Mouse (Mus musculus) lung, embryonic 14.5 days (tissue): Measurements from ENCODE around the gene Slco3a1. TPM values are rescaled to one million over a fixed set of nuclear protein-coding genes. Genes with fewer than 3 reads are reported as not detected.
A peak's percentile ranks its signal among the peaks of the same experiment; 100 is the strongest.

Source experiments
- ATAC-seq: fragments of 200-750 bp; cut with Nextera tagmentation; 2 replicates; pipeline ENCODE4 v1.8.0; 2017; ENCODE audit warnings: mild to moderate bottlenecking, moderate TSS enrichment, moderate library complexity; ENCODE audit not compliant: insufficient read depth
- DNase-seq: peaks from one replicate; pipeline ENCODE4 v3.0.0-alpha.2; 2015
- H3K27ac ChIP-seq: fragments of 300-500 bp; sonication (generic); 2 replicates; pipeline ENCODE4 v1.5.1; 2014; ENCODE audit warnings: low read depth, mild to moderate bottlenecking, moderate library complexity
- H3K27me3 ChIP-seq: fragments of 300-500 bp; sonication (generic); 2 replicates; pipeline ENCODE4 v1.6.1; 2014; ENCODE audit warnings: low read length, control low read depth; ENCODE audit not compliant: insufficient read depth
- H3K36me3 ChIP-seq: fragments of 300-500 bp; sonication (generic); 2 replicates; pipeline ENCODE4 v1.6.1; 2014; ENCODE audit warnings: control low read depth; ENCODE audit not compliant: insufficient read depth
- H3K4me1 ChIP-seq: fragments of 300-500 bp; sonication (generic); 2 replicates; pipeline ENCODE4 v1.6.1; 2014; ENCODE audit warnings: antibody characterized with exemption, control low read depth; ENCODE audit not compliant: insufficient read depth
- H3K4me2 ChIP-seq: fragments of 300-500 bp; sonication (generic); 2 replicates; pipeline ENCODE4 v1.6.1; 2014; ENCODE audit warnings: mild to moderate bottlenecking
- H3K4me3 ChIP-seq: fragments of 300-500 bp; sonication (generic); 2 replicates; pipeline ENCODE4 v1.5.1; 2014; ENCODE audit warnings: low read depth, low read length
- H3K9ac ChIP-seq: fragments of 300-500 bp; sonication (generic); 2 replicates; pipeline ENCODE4 v1.6.1; 2014
- H3K9me3 ChIP-seq: fragments of 300-500 bp; sonication (generic); 2 replicates; pipeline ENCODE4 v1.6.1; 2016; ENCODE audit warnings: low read depth, low read length, control low read depth
- CTCF ChIP-seq: IDR thresholded peaks from 2 replicates; pipeline ENCODE4 v1.5.1; 2016; ENCODE audit warnings: antibody characterized with exemption, low read depth
- WGBS: fragments of 180-500 bp; shearing (Covaris S2); extraction: QIAGEN DNeasy Blood & Tissue Kit; methylation state at CpG from one replicate; pipeline ENCODE4 v1.1.7; 2014; 5-methylcytosine and 5-hydroxymethylcytosine counted together
- polyA plus RNA-seq: library from polyadenylated mRNA; unstranded; fragments of >200 nt; fragmentation: Nextera tagmentation; extraction: Ambion mirVana; gene quantifications from 2 replicates; pipeline ENCODE4 v1.2.1, GENCODE M21; 2014

The Slco3a1 gene
- polyA plus RNA-seq, 1 experiment from 2014 or later: 4.2 TPM

- DNase-seq (peak; percentile 76), ATAC-seq (peak; percentile 76; the same call in 1 of the 2 replicates)
- 39% methylated on average over 5 of the region's 5 CpGs for WGBS
Observed at GRCm38 (mm10) chr7:74323683-74324082, 230.9 kb downstream of the Slco3a1 start.

GRCm38 (mm10) chr7:74323194-74323593 is 231.4 kb downstream of the Slco3a1 start:
- Histone ChIP-seq H3K4me2 (no peak overlapping the region), H3K27me3 (no peaks in the 10 kb centered on the region), H3K27ac (no peak overlapping the region), H3K9ac (no peak overlapping the region), H3K9me3 (no peaks in the 10 kb centered on the region), H3K36me3 (no peaks in the 10 kb centered on the region), H3K4me3 (no peak overlapping the region), H3K4me1 (0 out of 2 replicates have a peak, but pooled peaks cover 4% of the 10 kb centered on the region)
- DNase-seq (no peak), ATAC-seq (no peak)
- no peak for TF ChIP-seq CTCF

More at GRCm38 (mm10) chr7:74323683-74324082, 230.9 kb downstream of the Slco3a1 start:
- H3K9ac ChIP-seq: no peak overlapping the region
- H3K36me3 ChIP-seq: no peaks in the 10 kb centered on the region
- no peaks in the 10 kb centered on the region for H3K9me3 ChIP-seq
- H3K4me2 ChIP-seq: no peak overlapping the region
- TF ChIP-seq CTCF: no peak
- no peak overlapping the region for H3K27ac ChIP-seq
- no peak overlapping the region for H3K4me3 ChIP-seq
- no peaks in the 10 kb centered on the region for H3K27me3 ChIP-seq
- H3K4me1 ChIP-seq: 0 out of 2 replicates have a peak, but pooled peaks cover 4% of the 10 kb centered on the region

DNA sequence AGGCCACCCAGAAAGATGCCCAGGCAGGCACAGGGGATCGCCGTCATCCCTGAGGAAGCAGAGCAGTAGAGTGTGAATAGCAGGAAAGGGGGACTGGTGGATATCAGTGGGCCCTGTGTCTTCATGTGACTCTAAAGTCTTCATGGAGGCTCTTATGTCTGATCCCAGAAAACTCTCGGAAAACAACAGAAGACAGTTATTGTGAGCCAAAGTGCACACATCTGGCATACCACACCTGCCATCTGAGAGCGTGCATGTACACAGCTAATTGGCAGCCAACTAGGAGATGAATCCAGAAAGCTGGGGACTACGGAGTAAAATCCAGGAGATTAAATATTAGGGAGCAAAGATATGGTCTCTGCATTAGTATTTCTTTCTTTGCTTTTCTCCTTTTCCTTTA is 233.9 kb downstream of the Slco3a1 start:
- no peaks in the 10 kb centered on the region for H3K9me3 ChIP-seq
- H3K27ac ChIP-seq: no peak overlapping the region
- ATAC-seq: no peak
- H3K4me1 ChIP-seq: 0 out of 2 replicates have a peak, but pooled peaks cover 4% of the 10 kb centered on the region
- no peak overlapping the region for H3K4me2 ChIP-seq
- no peaks in the 10 kb centered on the region for H3K27me3 ChIP-seq
- no peak for TF ChIP-seq CTCF
- no peak overlapping the region for H3K4me3 ChIP-seq
- 88% methylated on average over 5 of the region's 5 CpGs for WGBS
- no peak overlapping the region for H3K9ac ChIP-seq
- no peaks in the 10 kb centered on the region for H3K36me3 ChIP-seq
- no peak for DNase-seq

DNA sequence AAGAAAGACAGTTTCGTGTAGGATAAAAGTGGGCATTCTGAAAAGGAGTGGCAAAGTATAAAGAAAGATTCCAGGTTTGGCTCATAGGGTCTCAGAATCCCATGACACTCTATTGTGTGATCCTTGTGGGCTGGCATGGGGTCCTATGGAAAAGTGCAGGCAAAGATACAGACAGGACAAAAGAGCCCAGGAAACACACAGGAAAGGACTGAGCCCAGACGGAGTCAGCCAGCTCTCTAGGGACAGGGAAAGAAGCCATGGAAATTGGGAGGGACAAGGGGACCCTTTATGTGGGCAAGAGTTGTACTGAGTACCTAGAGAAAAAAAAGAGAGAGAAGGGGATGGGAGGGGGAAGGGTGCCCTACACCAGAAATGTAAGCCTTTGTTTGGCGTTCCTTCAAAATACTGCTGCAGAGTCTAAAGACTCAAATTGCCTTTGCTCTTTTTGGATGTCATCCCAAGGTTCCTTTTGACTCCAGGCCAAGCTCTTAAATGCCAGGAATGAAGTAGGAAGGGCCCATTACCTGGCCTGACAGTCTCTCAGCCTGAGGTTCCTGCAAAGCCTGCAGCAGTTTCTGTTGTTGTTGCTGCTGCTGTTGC is 238.6 kb downstream of the Slco3a1 start:
- ATAC-seq: no peak
- no peak overlapping the region for H3K27ac ChIP-seq

DNA sequence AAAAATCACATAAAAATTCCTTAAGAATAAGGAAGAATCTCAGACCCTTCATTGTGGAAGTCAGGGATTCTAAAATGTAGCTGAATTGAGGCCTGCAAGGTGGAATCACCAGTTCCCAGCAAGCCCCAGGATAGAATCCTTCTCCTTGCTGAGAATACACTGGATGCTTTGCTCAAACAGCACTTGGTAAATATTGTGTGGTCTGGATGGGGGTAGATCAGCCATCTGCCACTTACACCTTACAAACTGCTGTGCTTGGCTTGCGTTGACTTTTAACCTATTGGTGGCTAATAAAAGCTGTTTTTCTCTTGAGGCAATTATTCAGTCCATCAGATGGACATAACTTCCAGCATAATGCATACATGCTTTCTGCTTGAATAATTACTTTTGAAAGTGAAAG is 240.3 kb downstream of the Slco3a1 start:
- ATAC-seq (no peak), DNase-seq (no peak)
- no peak for TF ChIP-seq CTCF
- WGBS: 71% methylated on average over 1 of the region's 1 CpGs
- Histone ChIP-seq H3K9me3 (no peaks in the 10 kb centered on the region), H3K4me2 (no peak overlapping the region), H3K27me3 (no peaks in the 10 kb centered on the region), H3K9ac (no peak overlapping the region), H3K27ac (no peak overlapping the region), H3K4me3 (no peak overlapping the region), H3K4me1 (no peaks in the 10 kb centered on the region), H3K36me3 (no peaks in the 10 kb centered on the region)

More for the DNA sequence above, 238.6 kb downstream of the Slco3a1 start:
- Histone ChIP-seq H3K4me3 (no peak overlapping the region), H3K27me3 (no peaks in the 10 kb centered on the region), H3K9me3 (no peaks in the 10 kb centered on the region), H3K4me1 (no peaks in the 10 kb centered on the region), H3K4me2 (no peak overlapping the region), H3K36me3 (no peaks in the 10 kb centered on the region), H3K9ac (no peak overlapping the region)
- WGBS: 70% methylated on average over 3 of the region's 3 CpGs
- peak; percentile 62 for DNase-seq
- no peak for TF ChIP-seq CTCF

GRCm38 (mm10) chr7:74313279-74314105 is 241.1 kb downstream of the Slco3a1 start:
- no peaks in the 10 kb centered on the region for H3K27me3 ChIP-seq
- H3K4me1 ChIP-seq: no peaks in the 10 kb centered on the region
- WGBS: 89% methylated on average over 6 of the region's 6 CpGs
- no peak for ATAC-seq
- TF ChIP-seq CTCF: no peak
- no peaks in the 10 kb centered on the region for H3K36me3 ChIP-seq
- H3K9ac ChIP-seq: no peak overlapping the region
- no peak overlapping the region for H3K4me2 ChIP-seq
- no peaks in the 10 kb centered on the region for H3K9me3 ChIP-seq
- DNase-seq: no peak
- H3K27ac ChIP-seq: no peak overlapping the region
- H3K4me3 ChIP-seq: no peak overlapping the region

GRCm38 (mm10) chr7:74311536-74311935 is 243.0 kb downstream of the Slco3a1 start:
- WGBS: 40% methylated on average over 4 of the region's 4 CpGs

More at GRCm38 (mm10) chr7:74311536-74311935, 243.0 kb downstream of the Slco3a1 start:
- no peaks in the 10 kb centered on the region for H3K4me1 ChIP-seq
- ATAC-seq (no peak), DNase-seq (no peak)
- H3K9ac ChIP-seq: no peak overlapping the region
- H3K4me2 ChIP-seq: no peak overlapping the region
- no peaks in the 10 kb centered on the region for H3K27me3 ChIP-seq
- no peaks in the 10 kb centered on the region for H3K9me3 ChIP-seq
- no peak overlapping the region for H3K4me3 ChIP-seq
- H3K36me3 ChIP-seq: no peaks in the 10 kb centered on the region
- H3K27ac ChIP-seq: no peak overlapping the region
- TF ChIP-seq CTCF: no peak
